Mouse (Mus musculus) heart, adult 2 months (tissue): Measurements from ENCODE around the gene 9430015G10Rik.

Source experiments
- CTCF ChIP-seq: fragments of 200-600 bp; IDR thresholded peaks from 2 replicates; pipeline ENCODE4 v1.8.1; 2022; ENCODE audit warnings: antibody characterized with exemption, mild to moderate bottlenecking, moderate library complexity
- POLR2A ChIP-seq: fragments of 200-500 bp; IDR thresholded peaks from 2 replicates; pipeline ENCODE4 v1.6.1; 2011; ENCODE audit warnings: mild to moderate bottlenecking, low read depth, low read length, control low read depth; ENCODE audit not compliant: insufficient read depth

DNA sequence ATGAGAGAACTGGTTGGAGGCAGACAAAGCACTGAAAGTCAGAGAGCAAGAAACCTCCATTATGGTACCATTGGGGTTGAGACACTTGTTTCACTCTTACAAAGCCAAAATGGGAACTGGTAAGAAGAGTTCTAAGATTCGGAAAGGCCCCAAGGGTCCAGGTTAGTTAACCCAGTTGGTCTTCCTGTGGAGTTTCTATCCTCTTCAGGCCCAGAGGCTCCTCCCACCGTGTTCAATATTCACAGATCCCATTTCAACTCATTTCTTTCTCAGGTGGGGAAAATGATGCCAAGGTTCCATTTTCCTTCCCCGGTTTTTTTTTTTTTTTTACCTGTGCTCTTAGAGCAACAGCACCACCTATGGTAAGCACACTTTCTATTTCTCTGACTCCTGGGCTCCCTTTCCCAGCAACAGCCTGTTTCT is 8.3 kb upstream of the 9430015G10Rik start:
- TF ChIP-seq CTCF (peak; percentile 58), POLR2A (no peak)
